Mouse (Mus musculus): ENCODE data around the gene Cnn1. TPM values are rescaled to one million over a fixed set of nuclear protein-coding genes. Genes with fewer than 3 reads are reported as not detected.

The Cnn1 gene
- polyA plus RNA-seq, 1 experiment from 2014 or later: 3.1 TPM

DNA sequence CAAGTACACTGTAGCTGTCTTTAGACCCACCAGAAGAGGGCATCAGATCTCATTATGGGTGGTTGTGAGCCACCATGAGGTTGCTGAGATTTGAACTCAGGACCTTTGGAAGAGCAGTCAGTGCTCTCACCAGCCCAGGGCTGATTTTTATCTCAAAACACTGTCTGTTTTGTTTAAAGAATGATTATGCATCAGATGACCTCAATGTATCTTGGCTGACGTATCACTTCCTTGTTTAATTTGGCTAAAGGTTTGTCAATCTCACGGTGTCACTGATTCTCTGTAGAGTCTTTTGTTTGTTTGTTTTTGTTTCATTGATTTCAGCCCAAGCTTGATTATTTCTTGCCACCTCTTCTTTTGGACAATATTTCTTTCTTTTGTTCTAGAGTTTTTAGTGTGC is 51.9 kb downstream of the Cnn1 start:
- Histone ChIP-seq H3K4me1 (peaks cover 4% of the 10 kb centered on the region), H3K9ac (no peak overlapping the region), H3K4me3 (no peak overlapping the region), H3K27ac (no peak overlapping the region), H3K4me2 (no peak overlapping the region), H3K36me3 (no peaks in the 10 kb centered on the region), H3K27me3 (no peaks in the 10 kb centered on the region), H3K9me3 (no peaks in the 10 kb centered on the region)
- no peak for ATAC-seq (ENCODE audit: insufficient number of reproducible peaks, low FRiP score, low TSS enrichment, low read depth)
- 87% methylated on average over 2 of the region's 2 CpGs for WGBS

GRCm38 (mm10) chr9:22153810-22154209 is 54.8 kb downstream of the Cnn1 start:
- no peak overlapping the region for H3K4me3 ChIP-seq
- H3K36me3 ChIP-seq: no peaks in the 10 kb centered on the region; the same call in 1 of the 2 replicates
- 88% methylated on average over 3 of the region's 3 CpGs for WGBS
- no peak overlapping the region for H3K27ac ChIP-seq
- peaks cover 21% of the 10 kb centered on the region for H3K4me1 ChIP-seq
- H3K4me2 ChIP-seq: no peak overlapping the region
- ATAC-seq (ENCODE audit: insufficient number of reproducible peaks, low FRiP score, low TSS enrichment, low read depth): no peak
- H3K9me3 ChIP-seq: no peaks in the 10 kb centered on the region
- no peak overlapping the region for H3K9ac ChIP-seq
- H3K27me3 ChIP-seq: no peaks in the 10 kb centered on the region

- peak overlapping the region; percentile 17 for H3K4me3 ChIP-seq
Measured at GRCm38 (mm10) chr9:22155614-22156013, 56.6 kb downstream of the Cnn1 start.

DNA sequence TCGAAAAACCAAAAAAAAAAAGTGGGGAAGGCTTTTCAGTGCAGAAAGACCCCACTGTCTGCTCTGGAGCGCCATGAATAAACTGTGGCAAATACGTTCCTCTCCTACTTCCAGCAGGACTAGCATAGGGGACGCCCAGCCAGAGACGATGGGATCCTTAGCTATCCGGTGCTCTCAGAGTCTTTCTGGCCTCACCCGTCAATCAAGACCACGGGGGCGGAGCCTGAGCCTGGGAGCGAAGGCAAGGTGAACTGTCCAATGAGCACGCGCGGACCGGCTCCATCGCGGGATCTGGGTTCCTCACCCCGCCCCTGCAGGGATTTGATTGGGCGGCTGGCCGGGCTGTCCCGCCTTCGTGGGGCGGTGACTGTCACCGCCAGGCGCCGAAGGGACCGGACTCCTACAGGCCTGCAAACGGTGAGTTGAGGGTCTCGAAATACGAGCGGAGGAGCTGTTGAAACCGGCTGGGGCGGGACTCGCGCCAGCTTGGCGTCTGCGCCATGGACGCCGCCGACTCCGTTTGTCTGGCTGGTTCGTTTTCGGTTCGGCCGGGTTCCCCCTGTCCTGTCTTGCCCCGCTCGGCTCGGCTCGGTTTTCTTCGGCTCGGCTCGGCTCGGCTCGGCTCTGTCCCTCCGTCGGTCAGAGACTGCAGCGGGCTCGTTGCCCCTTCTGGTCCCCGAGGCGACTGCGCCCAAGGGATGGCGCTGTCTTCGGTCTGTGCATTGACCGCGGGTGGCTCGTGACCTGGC is 57.7 kb downstream of the Cnn1 start, which contains the start of gene Pigyl:
TSS of gene Pigyl (plus strand) at position 350 of the 749 bp plus-strand sequence.
- H3K4me3 ChIP-seq: peak within 1 kb of the TSS; percentile 74
- peak; percentile 98 for ATAC-seq (ENCODE audit: insufficient number of reproducible peaks, low FRiP score, low TSS enrichment, low read depth)
- H3K9me3 ChIP-seq: no peaks in the 10 kb centered on the region
- peaks cover 21% of the 10 kb centered on the region for H3K4me1 ChIP-seq
- H3K9ac ChIP-seq: peak within 1 kb of the TSS; percentile 92
- WGBS: under 1% methylated on average over 65 of the region's 65 CpGs
- H3K27ac ChIP-seq: peak within 1 kb of the TSS; percentile 95
- no peaks in the 10 kb centered on the region for H3K27me3 ChIP-seq
- H3K4me2 ChIP-seq: peak within 1 kb of the TSS; percentile 72
- H3K36me3 ChIP-seq: no peaks in the 10 kb centered on the region; the same call in 1 of the 2 replicates

More at GRCm38 (mm10) chr9:22155614-22156013, 56.6 kb downstream of the Cnn1 start:
- 21% methylated on average over 10 of the region's 10 CpGs for WGBS
- Histone ChIP-seq H3K4me1 (peaks cover 21% of the 10 kb centered on the region), H3K4me2 (peak overlapping the region; percentile 24; the same call in 1 of the 2 replicates), H3K27me3 (no peaks in the 10 kb centered on the region), H3K36me3 (no peaks in the 10 kb centered on the region; the same call in 1 of the 2 replicates), H3K9ac (no peak overlapping the region), H3K27ac (no peak overlapping the region), H3K9me3 (no peaks in the 10 kb centered on the region)
- ATAC-seq (ENCODE audit: insufficient number of reproducible peaks, low FRiP score, low TSS enrichment, low read depth): no peak

- Histone ChIP-seq H3K27ac (no peak overlapping the region), H3K9ac (peak overlapping the region; percentile 92; the same call in 1 of the 2 replicates), H3K36me3 (no peaks in the 10 kb centered on the region; the same call in 1 of the 2 replicates), H3K9me3 (no peaks in the 10 kb centered on the region), H3K4me2 (peak overlapping the region; percentile 72), H3K4me1 (peaks cover 21% of the 10 kb centered on the region), H3K27me3 (no peaks in the 10 kb centered on the region), H3K4me3 (peak overlapping the region; percentile 74)
- WGBS: 66% methylated on average over 34 of the region's 34 CpGs
- ATAC-seq (ENCODE audit: insufficient number of reproducible peaks, low FRiP score, low TSS enrichment, low read depth): no peak
Measured at GRCm38 (mm10) chr9:22157516-22158265, 58.7 kb downstream of the Cnn1 start.

Small RNAs within 50 kb of the gene (microRNA-seq; reads per million reads assigned to microRNA genes)
- not detected for gene Mir7084

Other genes starting within 250 kb of the Cnn1 start
- 38.1 and 41.0 TPM in 2 replicates for gene Dock6, start 246.6 kb upstream of the Cnn1 start, polyA plus RNA-seq (2015; fragmentation: Nextera tagmentation; extraction: Ambion mirVana)
- 57.3 and 57.7 TPM in 2 replicates for gene Rab3d, start 181.0 kb upstream of the Cnn1 start, polyA plus RNA-seq (2015; fragmentation: Nextera tagmentation; extraction: Ambion mirVana)
- 3.2 and 4.1 TPM in 2 replicates for gene Ccdc159, start 171.7 kb upstream of the Cnn1 start, polyA plus RNA-seq (2015; fragmentation: Nextera tagmentation; extraction: Ambion mirVana)
- 53.4 and 56.0 TPM in 2 replicates for gene Tmem205, start 171.7 kb upstream of the Cnn1 start, polyA plus RNA-seq (2015; fragmentation: Nextera tagmentation; extraction: Ambion mirVana)
- 8.4 and 8.7 TPM in 2 replicates for gene Plppr2, start 162.2 kb upstream of the Cnn1 start, polyA plus RNA-seq (2015; fragmentation: Nextera tagmentation; extraction: Ambion mirVana)
- gene Swsap1, start 143.5 kb upstream of the Cnn1 start, polyA plus RNA-seq (2015; fragmentation: Nextera tagmentation; extraction: Ambion mirVana): 7.0 and 9.2 TPM in 2 replicates
- 6.0 and 6.4 TPM in 2 replicates for gene Epor, start 135.7 kb upstream of the Cnn1 start, polyA plus RNA-seq (2015; fragmentation: Nextera tagmentation; extraction: Ambion mirVana)
- 0.70 and 0.87 TPM in 2 replicates for gene Rgl3, start 109.8 kb upstream of the Cnn1 start, polyA plus RNA-seq (2015; fragmentation: Nextera tagmentation; extraction: Ambion mirVana)
- 0.58 and 0.65 TPM in 2 replicates for gene Ccdc151, start 96.6 kb upstream of the Cnn1 start, polyA plus RNA-seq (2015; fragmentation: Nextera tagmentation; extraction: Ambion mirVana)
- 111 and 117 TPM in 2 replicates for gene Prkcsh, start 96.4 kb upstream of the Cnn1 start, polyA plus RNA-seq (2015; fragmentation: Nextera tagmentation; extraction: Ambion mirVana)
- 0.05 and 0.10 TPM in 2 replicates for gene Elavl3, start 47.2 kb upstream of the Cnn1 start, polyA plus RNA-seq (2015; fragmentation: Nextera tagmentation; extraction: Ambion mirVana)
- gene Gm49318, start 28.0 kb upstream of the Cnn1 start, polyA plus RNA-seq (2015; fragmentation: Nextera tagmentation; extraction: Ambion mirVana): not detected in 2 replicates
- gene Zfp653, start 27.8 kb upstream of the Cnn1 start, polyA plus RNA-seq (2015; fragmentation: Nextera tagmentation; extraction: Ambion mirVana): 9.6 and 10.9 TPM in 2 replicates
- gene Ecsit, start 13.8 kb upstream of the Cnn1 start, polyA plus RNA-seq (2015; fragmentation: Nextera tagmentation; extraction: Ambion mirVana): 38.4 and 39.6 TPM in 2 replicates
- gene Elof1, start 18.0 kb downstream of the Cnn1 start, polyA plus RNA-seq (2015; fragmentation: Nextera tagmentation; extraction: Ambion mirVana): 164 and 173 TPM in 2 replicates
- 31.2 and 46.5 TPM in 2 replicates for gene Acp5, start 36.5 kb downstream of the Cnn1 start, polyA plus RNA-seq (2015; fragmentation: Nextera tagmentation; extraction: Ambion mirVana)
- gene Pigyl, start 57.6 kb downstream of the Cnn1 start, polyA plus RNA-seq (2015; fragmentation: Nextera tagmentation; extraction: Ambion mirVana): 69.3 and 78.2 TPM in 2 replicates
- gene Zfp872, start 88.9 kb downstream of the Cnn1 start, polyA plus RNA-seq (2015; fragmentation: Nextera tagmentation; extraction: Ambion mirVana): 0.19 and 0.26 TPM in 2 replicates
- 16.5 and 17.7 TPM in 2 replicates for gene Zfp809, start 126.5 kb downstream of the Cnn1 start, polyA plus RNA-seq (2015; fragmentation: Nextera tagmentation; extraction: Ambion mirVana)
- 4.0 and 4.8 TPM in 2 replicates for gene Zfp599, start 160.7 kb downstream of the Cnn1 start, polyA plus RNA-seq (2015; fragmentation: Nextera tagmentation; extraction: Ambion mirVana)
- gene Zfp810, start 208.4 kb downstream of the Cnn1 start, polyA plus RNA-seq (2015; fragmentation: Nextera tagmentation; extraction: Ambion mirVana): 17.2 and 17.5 TPM in 2 replicates